Mouse (Mus musculus): Measurements from ENCODE around the gene Dennd5a. TPM values are rescaled to one million over a fixed set of nuclear protein-coding genes. Genes with fewer than 3 reads are reported as not detected.

Dennd5a gene
- polyA plus RNA-seq, 1 experiment from 2014 or later, result 43.4 TPM

GRCm38 (mm10) chr7:109969542-109969941 is 9.3 kb upstream of the Dennd5a start:
- no peak overlapping the region for H3K4me3 ChIP-seq (ENCODE audit: low read length)
- no peaks in the 10 kb centered on the region for H3K9me3 ChIP-seq (ENCODE audit: control insufficient read depth, low read length)
- H3K9ac ChIP-seq (ENCODE audit: low read depth, low read length), result no peak overlapping the region
- no peaks in the 10 kb centered on the region for H3K27me3 ChIP-seq (ENCODE audit: control insufficient read depth, insufficient read depth, low read length)
- H3K36me3 ChIP-seq (ENCODE audit: control insufficient read depth, insufficient read depth, low read length), result peaks cover 8% of the 10 kb centered on the region; the same call in 1 of the 2 replicates
- H3K27ac ChIP-seq (ENCODE audit: low read depth, low read length), result no peak overlapping the region
- H3K4me1 ChIP-seq (ENCODE audit: control insufficient read depth, insufficient read depth, low read length), result 0 out of 2 replicates have a peak, but pooled peaks cover 2% of the 10 kb centered on the region
- no peak overlapping the region for H3K4me2 ChIP-seq (replicated peaks; ENCODE audit: low read depth, low read length)
- no peak for ATAC-seq (ENCODE audit: low FRiP score, low TSS enrichment)

- no peaks in the 10 kb centered on the region for H3K9me3 ChIP-seq (ENCODE audit: control insufficient read depth, low read length)
- no peak overlapping the region; the same call in 1 of the 2 replicates for H3K4me2 ChIP-seq (replicated peaks; ENCODE audit: low read depth, low read length)
- no peak overlapping the region for H3K4me3 ChIP-seq (ENCODE audit: low read length)
- 12% methylated on average over 2 of the region's 2 CpGs for WGBS
- H3K4me1 ChIP-seq (ENCODE audit: control insufficient read depth, insufficient read depth, low read length), result 0 out of 2 replicates have a peak, but pooled peaks cover 2% of the 10 kb centered on the region
- H3K36me3 ChIP-seq (ENCODE audit: control insufficient read depth, insufficient read depth, low read length), result peaks cover 8% of the 10 kb centered on the region; the same call in 1 of the 2 replicates
- ATAC-seq (ENCODE audit: low FRiP score, low TSS enrichment), result peak; percentile 75
- H3K27ac ChIP-seq (ENCODE audit: low read depth, low read length), result no peak overlapping the region
- H3K27me3 ChIP-seq (ENCODE audit: control insufficient read depth, insufficient read depth, low read length), result no peaks in the 10 kb centered on the region
- no peak overlapping the region for H3K9ac ChIP-seq (ENCODE audit: low read depth, low read length)
Measured at GRCm38 (mm10) chr7:109968924-109969450, 8.7 kb upstream of the Dennd5a start.

- Histone ChIP-seq H3K27ac (ENCODE audit: low read depth, low read length) (no peak overlapping the region), H3K27me3 (ENCODE audit: control insufficient read depth, insufficient read depth, low read length) (no peaks in the 10 kb centered on the region), H3K4me1 (ENCODE audit: control insufficient read depth, insufficient read depth, low read length) (0 out of 2 replicates have a peak, but pooled peaks cover 2% of the 10 kb centered on the region), H3K9me3 (ENCODE audit: control insufficient read depth, low read length) (no peaks in the 10 kb centered on the region), H3K36me3 (ENCODE audit: control insufficient read depth, insufficient read depth, low read length) (peaks cover 4% of the 10 kb centered on the region; the same call in 1 of the 2 replicates), H3K9ac (ENCODE audit: low read depth, low read length) (peak overlapping the region; percentile 18; the same call in 1 of the 2 replicates), H3K4me3 (ENCODE audit: low read length) (no peak overlapping the region), H3K4me2 (replicated peaks; ENCODE audit: low read depth, low read length) (no peak overlapping the region)
- WGBS, result 81% methylated on average over 11 of the region's 11 CpGs
- ATAC-seq (ENCODE audit: low FRiP score, low TSS enrichment), result no peak
Measured at GRCm38 (mm10) chr7:109967805-109968579, 7.7 kb upstream of the Dennd5a start.

GRCm38 (mm10) chr7:109965658-109966057 is 5.4 kb upstream of the Dennd5a start:
- H3K4me1 ChIP-seq (ENCODE audit: control insufficient read depth, insufficient read depth, low read length), result 0 out of 2 replicates have a peak, but pooled peaks cover 2% of the 10 kb centered on the region
- H3K4me2 ChIP-seq (replicated peaks; ENCODE audit: low read depth, low read length), result no peak overlapping the region
- no peak overlapping the region for H3K9ac ChIP-seq (ENCODE audit: low read depth, low read length)
- no peaks in the 10 kb centered on the region for H3K9me3 ChIP-seq (ENCODE audit: control insufficient read depth, low read length)
- ATAC-seq (ENCODE audit: low FRiP score, low TSS enrichment), result no peak
- no peaks in the 10 kb centered on the region for H3K27me3 ChIP-seq (ENCODE audit: control insufficient read depth, insufficient read depth, low read length)
- no peaks in the 10 kb centered on the region for H3K36me3 ChIP-seq (ENCODE audit: control insufficient read depth, insufficient read depth, low read length)
- no peak overlapping the region for H3K27ac ChIP-seq (ENCODE audit: low read depth, low read length)
- no peak overlapping the region for H3K4me3 ChIP-seq (ENCODE audit: low read length)

GRCm38 (mm10) chr7:109963707-109964106 is 3.4 kb upstream of the Dennd5a start:
- Histone ChIP-seq H3K9ac (ENCODE audit: low read depth, low read length) (no peak overlapping the region), H3K27ac (ENCODE audit: low read depth, low read length) (no peak overlapping the region), H3K4me3 (ENCODE audit: low read length) (no peak overlapping the region), H3K4me1 (ENCODE audit: control insufficient read depth, insufficient read depth, low read length) (peaks cover 6% of the 10 kb centered on the region; the same call in 1 of the 2 replicates), H3K36me3 (ENCODE audit: control insufficient read depth, insufficient read depth, low read length) (no peaks in the 10 kb centered on the region), H3K9me3 (ENCODE audit: control insufficient read depth, low read length) (no peaks in the 10 kb centered on the region), H3K27me3 (ENCODE audit: control insufficient read depth, insufficient read depth, low read length) (no peaks in the 10 kb centered on the region), H3K4me2 (replicated peaks; ENCODE audit: low read depth, low read length) (no peak overlapping the region)
- ATAC-seq (ENCODE audit: low FRiP score, low TSS enrichment), result no peak
- WGBS, result 93% methylated on average over 4 of the region's 4 CpGs

- ATAC-seq (ENCODE audit: low FRiP score, low TSS enrichment), result no peak
- Histone ChIP-seq H3K27ac (ENCODE audit: low read depth, low read length) (no peak overlapping the region), H3K4me2 (replicated peaks; ENCODE audit: low read depth, low read length) (no peak overlapping the region), H3K27me3 (ENCODE audit: control insufficient read depth, insufficient read depth, low read length) (no peaks in the 10 kb centered on the region), H3K9me3 (ENCODE audit: control insufficient read depth, low read length) (no peaks in the 10 kb centered on the region), H3K4me1 (ENCODE audit: control insufficient read depth, insufficient read depth, low read length) (peaks cover 14% of the 10 kb centered on the region; the same call in 1 of the 2 replicates), H3K9ac (ENCODE audit: low read depth, low read length) (no peak overlapping the region), H3K36me3 (ENCODE audit: control insufficient read depth, insufficient read depth, low read length) (no peaks in the 10 kb centered on the region), H3K4me3 (ENCODE audit: low read length) (no peak overlapping the region)
- WGBS, result 53% methylated on average over 4 of the region's 4 CpGs
Measured at GRCm38 (mm10) chr7:109962596-109962995, 2.3 kb upstream of the Dennd5a start.

- 79% methylated on average over 2 of the region's 2 CpGs for WGBS
- Histone ChIP-seq H3K27me3 (ENCODE audit: control insufficient read depth, insufficient read depth, low read length) (no peaks in the 10 kb centered on the region), H3K4me1 (ENCODE audit: control insufficient read depth, insufficient read depth, low read length) (peaks cover 14% of the 10 kb centered on the region; the same call in 1 of the 2 replicates), H3K27ac (ENCODE audit: low read depth, low read length) (no peak overlapping the region), H3K4me2 (replicated peaks; ENCODE audit: low read depth, low read length) (no peak overlapping the region), H3K4me3 (ENCODE audit: low read length) (no peak overlapping the region), H3K36me3 (ENCODE audit: control insufficient read depth, insufficient read depth, low read length) (no peaks in the 10 kb centered on the region), H3K9me3 (ENCODE audit: control insufficient read depth, low read length) (no peaks in the 10 kb centered on the region), H3K9ac (ENCODE audit: low read depth, low read length) (no peak overlapping the region)
- no peak for ATAC-seq (ENCODE audit: low FRiP score, low TSS enrichment)
Measured at GRCm38 (mm10) chr7:109961570-109961969, 1.3 kb upstream of the Dennd5a start.

- peak overlapping the region; percentile 76 for H3K4me3 ChIP-seq (ENCODE audit: low read length)
- no peaks in the 10 kb centered on the region for H3K27me3 ChIP-seq (ENCODE audit: control insufficient read depth, insufficient read depth, low read length)
- peak overlapping the region; percentile 78 for H3K4me2 ChIP-seq (replicated peaks; ENCODE audit: low read depth, low read length)
- no peaks in the 10 kb centered on the region for H3K9me3 ChIP-seq (ENCODE audit: control insufficient read depth, low read length)
- peak overlapping the region; percentile 95 for H3K9ac ChIP-seq (ENCODE audit: low read depth, low read length)
- H3K36me3 ChIP-seq (ENCODE audit: control insufficient read depth, insufficient read depth, low read length), result no peaks in the 10 kb centered on the region
- peaks cover 14% of the 10 kb centered on the region; the same call in 1 of the 2 replicates for H3K4me1 ChIP-seq (ENCODE audit: control insufficient read depth, insufficient read depth, low read length)
- peak; percentile 6 for ATAC-seq (ENCODE audit: low FRiP score, low TSS enrichment)
- 10% methylated on average over 13 of the region's 13 CpGs for WGBS
- H3K27ac ChIP-seq (ENCODE audit: low read depth, low read length), result peak overlapping the region; percentile 84; the same call in 1 of the 2 replicates
Measured at GRCm38 (mm10) chr7:109960613-109961154, 414 bp upstream of the Dennd5a start.
